Mouse (Mus musculus): ENCODE results near the gene Sema4b. TPM values are rescaled to one million over a fixed set of nuclear protein-coding genes. Genes with fewer than 3 reads are reported as not detected.

Sema4b gene
- polyA plus RNA-seq, 1 experiment from 2014 or later = 12.2 TPM

DNA sequence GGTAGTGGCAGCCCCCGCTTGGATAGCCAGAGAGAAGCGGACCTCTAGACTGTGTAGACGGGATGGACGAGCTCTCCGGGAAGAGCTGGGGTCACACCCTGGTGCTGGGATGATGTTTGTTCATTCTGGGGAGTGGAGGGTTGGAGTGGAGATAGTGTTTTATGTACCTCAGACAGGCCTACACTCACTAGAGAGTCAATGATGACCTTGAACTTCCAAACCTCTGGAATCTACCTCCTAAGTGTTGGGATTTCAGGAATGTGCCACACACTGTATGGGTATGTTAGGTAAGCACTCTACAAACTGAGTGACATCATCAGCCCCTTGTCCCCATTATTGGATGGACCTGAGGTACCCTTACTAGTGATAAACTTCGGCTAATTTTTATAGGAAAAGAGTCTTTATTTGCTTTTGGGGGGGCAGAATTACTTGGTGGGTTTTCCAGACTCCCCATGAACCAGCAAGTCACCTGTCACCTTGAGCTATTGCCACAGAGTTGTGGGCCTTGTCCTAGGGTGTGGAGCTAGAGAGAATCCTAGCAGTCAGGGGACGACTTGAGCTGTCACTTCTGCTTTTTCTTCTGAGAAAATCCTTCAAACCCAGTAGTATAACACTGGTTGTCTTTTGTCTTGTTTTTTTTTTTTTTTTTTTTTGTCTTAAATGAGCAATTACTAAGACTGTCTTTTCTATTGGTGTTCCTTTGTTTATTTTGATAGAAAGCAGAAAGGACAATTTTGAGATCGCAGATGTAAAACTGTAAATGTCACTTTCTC, 28.0 kb upstream of the Sema4b start:
- Histone ChIP-seq H3K4me1 (replicated peaks) (peaks cover 14% of the 10 kb centered on the region), H3K4me2 (no peak overlapping the region), H3K27me3 (0 out of 2 replicates have a peak, but pooled peaks cover 6% of the 10 kb centered on the region), H3K9me3 (no peaks in the 10 kb centered on the region), H3K4me3 (replicated peaks) (no peak overlapping the region), H3K27ac (no peak overlapping the region), H3K36me3 (no peaks in the 10 kb centered on the region), H3K9ac (replicated peaks) (no peak overlapping the region)
- no peak for ATAC-seq (ENCODE audit: insufficient number of reproducible peaks, insufficient read depth, low FRiP score, low TSS enrichment, low read depth)
- 88% methylated on average over 8 of the region's 8 CpGs for WGBS

DNA sequence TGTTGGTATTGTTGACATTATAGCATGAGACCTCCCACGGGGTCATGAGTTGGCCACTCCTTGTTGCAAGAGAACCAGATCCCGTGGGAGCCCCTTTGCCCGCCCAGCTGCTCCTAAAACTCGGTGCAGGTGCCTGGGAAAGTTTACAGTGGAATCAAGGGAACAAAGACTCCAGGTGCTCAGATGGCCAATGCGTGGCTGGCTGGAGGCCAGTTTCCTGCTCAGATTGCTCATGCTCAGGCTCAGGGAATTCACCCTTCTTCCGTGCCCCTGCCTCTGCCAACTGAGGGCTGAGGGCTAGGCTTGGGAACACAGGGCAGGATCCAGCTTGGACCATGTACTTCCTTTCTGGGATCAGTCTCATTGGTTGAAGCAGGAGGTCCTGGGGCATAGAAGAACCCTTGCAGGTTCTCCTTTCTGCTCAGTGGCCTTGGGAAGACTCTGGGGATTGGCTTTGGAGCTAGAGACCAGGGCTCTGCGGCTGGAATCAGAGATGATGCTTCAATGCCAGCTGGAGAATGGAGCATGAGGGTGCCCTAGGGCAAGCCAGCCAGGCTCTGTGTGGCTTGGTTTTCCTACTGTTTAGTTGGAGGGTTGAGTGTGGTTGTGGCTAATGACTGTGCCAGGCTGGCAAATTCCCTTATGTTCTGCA, 26.2 kb upstream of the Sema4b start:
- peaks cover 14% of the 10 kb centered on the region for H3K4me1 ChIP-seq (replicated peaks)
- H3K9me3 ChIP-seq = no peaks in the 10 kb centered on the region
- no peak for ATAC-seq (ENCODE audit: insufficient number of reproducible peaks, insufficient read depth, low FRiP score, low TSS enrichment, low read depth)
- 60% methylated on average over 7 of the region's 7 CpGs for WGBS
- no peak overlapping the region for H3K4me3 ChIP-seq (replicated peaks)
- H3K27ac ChIP-seq = peak overlapping the region; percentile 8; the same call in 1 of the 2 replicates
- no peak overlapping the region for H3K9ac ChIP-seq (replicated peaks)
- no peaks in the 10 kb centered on the region for H3K36me3 ChIP-seq
- 0 out of 2 replicates have a peak, but pooled peaks cover 6% of the 10 kb centered on the region for H3K27me3 ChIP-seq
- H3K4me2 ChIP-seq = no peak overlapping the region

DNA sequence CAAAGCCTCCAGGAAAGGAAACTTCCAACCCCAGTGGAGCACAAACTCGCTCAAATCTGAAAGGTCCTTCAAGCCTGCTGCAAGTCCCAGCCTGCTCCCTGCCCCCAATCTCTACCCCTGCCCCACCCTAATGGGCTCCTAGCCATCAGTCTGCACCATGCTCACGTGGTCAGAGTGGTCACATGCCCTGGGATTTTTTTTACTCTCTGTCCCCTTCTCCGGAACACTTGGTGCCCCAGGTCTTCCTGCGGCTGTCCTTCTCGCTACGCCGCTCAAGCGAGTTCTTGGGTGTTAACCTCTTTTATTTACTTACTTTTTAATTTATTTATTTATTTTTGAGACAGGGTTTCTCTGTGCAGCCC, 25.7 kb upstream of the Sema4b start:
- Histone ChIP-seq H3K4me3 (replicated peaks) (no peak overlapping the region), H3K4me1 (replicated peaks) (peaks cover 14% of the 10 kb centered on the region), H3K36me3 (no peaks in the 10 kb centered on the region), H3K9ac (replicated peaks) (no peak overlapping the region), H3K27ac (no peak overlapping the region), H3K27me3 (0 out of 2 replicates have a peak, but pooled peaks cover 6% of the 10 kb centered on the region), H3K9me3 (no peaks in the 10 kb centered on the region), H3K4me2 (no peak overlapping the region)
- no peak for ATAC-seq (ENCODE audit: insufficient number of reproducible peaks, insufficient read depth, low FRiP score, low TSS enrichment, low read depth)
- WGBS = 79% methylated on average over 8 of the region's 8 CpGs

DNA sequence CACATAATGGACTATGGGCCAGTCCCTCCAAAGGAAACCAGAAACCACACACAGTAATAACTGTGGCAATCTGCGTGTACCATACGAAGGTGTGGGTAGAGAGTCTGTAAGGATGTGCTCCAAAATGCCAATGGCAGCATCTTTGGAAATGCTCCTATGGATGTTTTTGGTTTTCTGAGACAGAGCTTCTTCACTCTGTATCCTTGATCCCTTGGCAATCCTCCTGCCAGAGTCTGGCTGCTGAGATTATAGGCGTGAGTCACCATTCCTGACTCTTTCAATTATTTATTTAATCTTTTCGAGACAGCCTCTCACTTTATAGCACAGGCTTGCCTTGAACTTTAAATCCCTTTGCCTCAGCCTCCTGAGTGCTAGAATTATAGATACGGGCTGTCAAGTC, 21.2 kb upstream of the Sema4b start:
- Histone ChIP-seq H3K9me3 (no peaks in the 10 kb centered on the region), H3K9ac (replicated peaks) (no peak overlapping the region), H3K4me1 (replicated peaks) (peaks cover 5% of the 10 kb centered on the region), H3K27ac (no peak overlapping the region), H3K4me2 (no peak overlapping the region), H3K4me3 (replicated peaks) (no peak overlapping the region), H3K36me3 (no peaks in the 10 kb centered on the region), H3K27me3 (0 out of 2 replicates have a peak, but pooled peaks cover 6% of the 10 kb centered on the region)
- WGBS = 85% methylated on average over 5 of the region's 5 CpGs
- ATAC-seq (ENCODE audit: insufficient number of reproducible peaks, insufficient read depth, low FRiP score, low TSS enrichment, low read depth) = no peak

DNA sequence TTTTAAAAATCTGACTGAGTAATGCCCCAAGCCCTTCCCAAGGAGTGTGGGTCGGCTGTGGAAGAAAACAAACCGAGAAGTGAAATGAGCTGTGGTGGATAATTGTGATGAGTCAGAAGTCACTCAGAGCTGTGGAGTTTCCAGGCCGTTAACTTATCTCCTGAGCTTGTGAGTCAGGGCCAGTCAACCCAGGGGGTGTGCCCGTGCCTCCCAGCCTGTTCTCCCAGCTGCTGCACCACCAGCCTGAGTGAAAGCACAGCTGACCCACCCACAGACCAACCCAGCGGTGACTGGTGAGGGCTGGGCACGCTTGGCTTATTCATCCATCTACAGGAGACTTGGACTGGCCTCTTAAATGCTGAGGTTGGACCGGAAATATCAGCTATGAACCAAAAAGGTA, 19.9 kb upstream of the Sema4b start:
- H3K4me2 ChIP-seq = no peak overlapping the region
- WGBS = 74% methylated on average over 7 of the region's 7 CpGs
- H3K36me3 ChIP-seq = no peaks in the 10 kb centered on the region
- no peak for ATAC-seq (ENCODE audit: insufficient number of reproducible peaks, insufficient read depth, low FRiP score, low TSS enrichment, low read depth)
- H3K27me3 ChIP-seq = no peaks in the 10 kb centered on the region
- peaks cover 5% of the 10 kb centered on the region; the same call in 1 of the 2 replicates for H3K4me1 ChIP-seq (replicated peaks)
- H3K4me3 ChIP-seq (replicated peaks) = no peak overlapping the region
- H3K9ac ChIP-seq (replicated peaks) = no peak overlapping the region
- H3K9me3 ChIP-seq = no peaks in the 10 kb centered on the region
- no peak overlapping the region for H3K27ac ChIP-seq

DNA sequence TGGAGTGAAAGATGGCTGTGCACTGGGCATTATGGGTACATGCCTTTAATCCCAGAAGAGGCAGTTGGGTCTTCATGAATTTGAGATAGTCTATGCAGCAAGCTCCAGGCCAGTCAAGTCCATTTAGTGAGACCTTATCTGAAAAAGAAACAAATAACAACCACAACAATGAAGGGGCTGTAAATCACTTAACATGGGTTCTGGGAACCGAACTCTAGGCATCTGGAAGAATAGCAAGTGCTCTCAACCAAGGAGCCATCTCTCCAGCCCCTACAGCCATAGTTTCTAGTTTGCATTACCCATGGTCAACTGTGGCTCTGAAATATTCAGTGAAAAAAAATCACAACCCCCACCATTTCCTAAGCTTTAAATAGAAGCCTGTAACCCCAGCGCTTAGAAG, 16.8 kb upstream of the Sema4b start:
- Histone ChIP-seq H3K36me3 (no peaks in the 10 kb centered on the region), H3K9ac (replicated peaks) (no peak overlapping the region), H3K9me3 (no peaks in the 10 kb centered on the region), H3K27me3 (no peaks in the 10 kb centered on the region), H3K27ac (no peak overlapping the region), H3K4me2 (no peak overlapping the region), H3K4me3 (replicated peaks) (no peak overlapping the region), H3K4me1 (replicated peaks) (peaks cover 10% of the 10 kb centered on the region; the same call in 1 of the 2 replicates)
- WGBS = 69% methylated on average over 2 of the region's 2 CpGs
- no peak for ATAC-seq (ENCODE audit: insufficient number of reproducible peaks, insufficient read depth, low FRiP score, low TSS enrichment, low read depth)

DNA sequence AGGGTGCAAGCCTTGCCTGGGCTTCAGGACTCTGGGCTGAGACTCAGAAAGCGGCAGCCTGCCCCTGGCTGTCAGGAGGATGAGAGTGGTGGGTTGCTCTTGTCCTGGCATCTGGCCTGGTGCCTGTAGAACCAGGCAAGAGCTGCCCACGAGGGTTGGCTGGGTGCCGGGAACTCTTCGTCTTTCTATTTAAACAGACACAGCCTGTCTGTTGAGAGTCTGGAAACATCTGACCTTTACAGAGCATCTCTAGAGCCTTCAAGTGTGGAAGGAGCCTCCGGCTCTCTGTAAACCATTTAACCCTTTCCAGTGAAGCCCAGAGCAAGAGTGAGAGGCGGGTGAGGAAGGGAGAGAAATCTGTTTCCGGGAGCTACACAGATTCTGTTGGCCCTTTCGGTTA, 15.3 kb upstream of the Sema4b start:
- no peak for ATAC-seq (ENCODE audit: insufficient number of reproducible peaks, insufficient read depth, low FRiP score, low TSS enrichment, low read depth)
- Histone ChIP-seq H3K27me3 (no peaks in the 10 kb centered on the region), H3K9me3 (no peaks in the 10 kb centered on the region), H3K36me3 (no peaks in the 10 kb centered on the region), H3K4me3 (replicated peaks) (no peak overlapping the region), H3K27ac (no peak overlapping the region), H3K9ac (replicated peaks) (no peak overlapping the region), H3K4me2 (no peak overlapping the region), H3K4me1 (replicated peaks) (peaks cover 10% of the 10 kb centered on the region; the same call in 1 of the 2 replicates)
- 47% methylated on average over 8 of the region's 8 CpGs for WGBS

DNA sequence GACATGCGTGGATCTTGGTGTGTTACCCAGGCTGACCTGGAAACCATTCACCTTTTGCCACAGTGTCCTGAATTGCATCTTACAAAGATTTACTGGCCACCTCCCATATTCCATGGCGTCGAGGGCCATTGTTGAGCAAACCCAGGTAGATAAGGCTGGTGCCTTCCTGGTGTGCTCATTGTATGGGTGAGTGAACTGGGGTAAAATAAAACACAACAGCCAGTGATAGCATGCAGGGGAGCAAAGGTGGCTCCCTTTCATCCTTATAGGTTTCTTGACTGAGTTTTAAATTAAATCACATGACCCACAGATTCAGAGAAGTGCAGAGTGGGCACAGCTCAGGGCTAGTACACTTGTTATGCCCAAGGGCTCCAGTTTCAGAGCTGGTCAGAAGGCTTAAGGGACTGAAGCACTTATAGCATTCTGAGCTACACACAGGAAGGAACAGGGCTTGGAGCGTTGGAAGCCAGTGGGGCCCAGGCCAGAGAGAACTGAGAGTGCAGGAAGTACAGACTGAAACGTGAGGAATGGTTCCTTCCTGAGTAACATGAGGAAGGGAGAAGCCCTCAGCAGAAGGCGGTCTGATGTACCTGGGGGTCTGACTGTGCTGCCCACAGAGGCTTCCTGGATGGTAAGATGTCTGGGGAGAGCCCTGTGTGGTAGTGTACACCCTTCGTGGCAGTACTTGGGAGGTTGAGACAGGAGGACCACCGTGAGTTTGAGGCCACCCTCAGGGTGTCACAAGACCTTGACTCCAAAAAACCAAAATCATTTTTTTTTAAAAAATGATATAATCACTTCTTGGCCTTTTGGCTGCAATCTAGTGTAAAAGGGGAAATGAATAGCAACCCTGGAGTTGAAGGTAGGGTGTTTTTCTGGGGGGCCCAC, 14.3 kb upstream of the Sema4b start:
- H3K4me2 ChIP-seq = no peak overlapping the region
- no peak overlapping the region for H3K9ac ChIP-seq (replicated peaks)
- no peak overlapping the region for H3K27ac ChIP-seq
- no peaks in the 10 kb centered on the region for H3K36me3 ChIP-seq
- H3K9me3 ChIP-seq = no peaks in the 10 kb centered on the region
- no peak overlapping the region for H3K4me3 ChIP-seq (replicated peaks)
- 72% methylated on average over 8 of the region's 8 CpGs for WGBS
- no peaks in the 10 kb centered on the region for H3K27me3 ChIP-seq
- no peak for ATAC-seq (ENCODE audit: insufficient number of reproducible peaks, insufficient read depth, low FRiP score, low TSS enrichment, low read depth)
- H3K4me1 ChIP-seq (replicated peaks) = peaks cover 10% of the 10 kb centered on the region; the same call in 1 of the 2 replicates

DNA sequence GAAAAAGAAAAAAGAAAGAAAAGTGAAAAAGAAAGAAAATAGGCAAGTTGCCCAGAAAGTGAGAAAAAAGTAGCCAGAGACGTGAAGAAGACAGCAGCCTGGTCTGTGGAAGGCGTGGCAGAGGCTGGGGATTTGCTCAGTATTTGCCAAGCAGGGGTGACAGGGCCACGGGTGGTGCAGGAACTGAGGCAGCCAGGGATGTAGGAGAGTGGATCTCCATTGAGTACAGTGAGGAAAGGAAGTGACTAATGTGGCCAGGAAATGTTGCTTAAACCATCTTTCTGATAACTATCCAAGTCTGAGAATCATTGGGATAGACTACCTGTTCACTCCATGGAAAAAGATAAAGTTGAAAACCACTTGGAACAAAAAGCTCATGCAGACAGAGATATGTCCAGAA, 10.5 kb upstream of the Sema4b start:
- WGBS = 68% methylated on average over 3 of the region's 3 CpGs
- Histone ChIP-seq H3K4me3 (replicated peaks) (no peak overlapping the region), H3K9me3 (no peaks in the 10 kb centered on the region), H3K27ac (no peak overlapping the region), H3K36me3 (no peaks in the 10 kb centered on the region), H3K4me2 (no peak overlapping the region), H3K4me1 (replicated peaks) (peaks cover 10% of the 10 kb centered on the region; the same call in 1 of the 2 replicates), H3K9ac (replicated peaks) (no peak overlapping the region), H3K27me3 (no peaks in the 10 kb centered on the region)
- no peak for ATAC-seq (ENCODE audit: insufficient number of reproducible peaks, insufficient read depth, low FRiP score, low TSS enrichment, low read depth)

DNA sequence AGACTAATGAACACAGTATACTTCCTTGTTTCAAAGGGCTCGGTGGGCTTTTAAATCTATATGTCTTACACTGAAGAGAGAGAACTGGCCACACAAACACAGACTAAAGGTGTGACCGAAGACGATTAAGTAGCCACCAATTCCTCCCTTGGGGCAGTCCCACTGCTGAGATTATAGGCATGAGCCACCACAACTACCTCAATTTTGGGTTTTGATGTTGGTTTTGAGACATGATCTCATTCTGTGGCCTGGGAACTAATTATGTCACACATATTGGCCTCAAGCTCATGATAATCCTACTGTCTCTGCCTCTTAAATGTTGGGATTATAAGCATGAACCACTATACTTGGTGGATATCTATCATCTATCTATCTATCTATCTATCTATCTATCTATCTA, 9.2 kb upstream of the Sema4b start:
- Histone ChIP-seq H3K27me3 (no peaks in the 10 kb centered on the region), H3K4me2 (no peak overlapping the region), H3K27ac (no peak overlapping the region), H3K9ac (replicated peaks) (no peak overlapping the region), H3K36me3 (no peaks in the 10 kb centered on the region), H3K4me3 (replicated peaks) (no peak overlapping the region), H3K9me3 (no peaks in the 10 kb centered on the region), H3K4me1 (replicated peaks) (peaks cover 2% of the 10 kb centered on the region; the same call in 1 of the 2 replicates)
- WGBS = 88% methylated on average over 3 of the region's 3 CpGs
- no peak for ATAC-seq (ENCODE audit: insufficient number of reproducible peaks, insufficient read depth, low FRiP score, low TSS enrichment, low read depth)

Measured in limb, embryonic 12.5 days (tissue).